Mouse (Mus musculus): ENCODE results near the gene Htra1. TPM values are rescaled to one million over a fixed set of nuclear protein-coding genes. Genes with fewer than 3 reads are reported as not detected.
A peak's percentile ranks its signal among the peaks of the same experiment; 100 is the strongest.

Htra1 gene
- 6.7 and 8.3 TPM in 2 replicates for polyA plus RNA-seq (2014; fragmentation: Nextera tagmentation; extraction: Ambion mirVana)

DNA sequence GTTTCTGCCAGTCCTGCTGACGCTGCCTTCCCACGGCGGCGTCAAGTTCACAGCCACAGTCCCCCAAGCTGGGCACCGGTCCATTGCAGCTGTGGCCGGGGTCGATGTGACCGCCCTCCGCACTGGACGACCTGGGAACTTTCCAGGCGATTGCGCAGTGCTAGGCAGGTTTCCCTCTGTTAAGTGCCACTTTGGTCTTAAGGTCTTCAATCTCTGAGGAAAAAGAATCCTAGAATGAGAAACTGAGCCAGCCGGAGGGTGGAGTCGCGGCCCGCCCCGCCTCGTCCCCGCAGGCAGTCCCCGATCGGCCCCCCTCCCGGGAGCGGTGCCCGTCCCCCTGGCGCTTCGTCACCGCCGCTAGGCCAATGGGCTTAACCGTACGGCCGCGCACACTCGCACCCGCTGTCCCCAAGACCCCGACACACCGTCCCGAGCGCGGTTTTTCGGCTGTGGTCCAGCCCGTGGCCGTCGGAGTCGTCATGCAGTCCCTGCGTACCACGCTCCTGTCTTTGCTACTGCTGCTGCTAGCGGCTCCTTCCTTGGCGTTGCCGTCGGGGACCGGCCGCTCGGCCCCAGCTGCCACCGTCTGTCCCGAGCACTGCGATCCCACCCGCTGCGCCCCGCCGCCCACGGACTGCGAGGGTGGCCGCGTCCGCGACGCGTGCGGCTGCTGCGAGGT lies at the start of gene Htra1:
TSS of gene Htra1 (plus strand) at position 319 of the 679 bp plus-strand sequence.
- H3K9ac ChIP-seq (replicated peaks; ENCODE audit: low read length): peak within 1 kb of the TSS; percentile 34; the same call in 1 of the 2 replicates
- peaks cover 40% of the 10 kb centered on the region for H3K27me3 ChIP-seq (ENCODE audit: control insufficient read depth, insufficient read depth, low read length)

DNA sequence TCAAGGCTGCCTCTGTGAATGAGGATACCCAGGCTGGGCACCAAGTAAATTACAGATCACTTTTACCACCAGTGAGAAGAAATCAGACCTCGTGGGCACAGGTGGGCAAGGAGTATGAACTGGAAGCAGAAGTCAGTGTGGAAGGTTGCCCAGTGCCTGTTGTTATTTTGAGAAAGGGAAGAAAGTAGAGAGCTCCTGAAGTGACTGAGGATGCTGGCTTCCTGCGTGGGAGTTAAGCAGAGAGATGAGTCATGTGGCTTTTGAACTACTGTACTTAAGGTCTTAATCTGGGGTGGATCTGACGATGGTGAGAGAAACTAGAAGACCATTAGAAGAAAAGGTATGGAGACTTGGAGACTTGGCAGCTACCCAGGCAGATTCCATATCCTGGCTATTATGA lies 49.7 kb upstream of the Htra1 start:
- Histone ChIP-seq H3K9ac (replicated peaks; ENCODE audit: low read length) (no peak overlapping the region), H3K4me2 (ENCODE audit: low read depth, low read length) (no peak overlapping the region), H3K9me3 (replicated peaks; ENCODE audit: control insufficient read depth, low read length) (no peaks in the 10 kb centered on the region), H3K27ac (replicated peaks; ENCODE audit: low read depth, low read length) (no peak overlapping the region), H3K4me1 (ENCODE audit: control insufficient read depth, insufficient read depth, low read length) (no peaks in the 10 kb centered on the region), H3K27me3 (ENCODE audit: control insufficient read depth, insufficient read depth, low read length) (no peaks in the 10 kb centered on the region), H3K36me3 (replicated peaks; ENCODE audit: control insufficient read depth, insufficient read depth, low read depth, low read length) (no peaks in the 10 kb centered on the region), H3K4me3 (ENCODE audit: low read depth, low read length) (no peak overlapping the region)
- no peak for DNase-seq (ENCODE audit: low spot score)
- ATAC-seq (replicated peaks; ENCODE audit: insufficient number of reproducible peaks, low FRiP score, low TSS enrichment, low read depth): no peak
- 90% methylated on average over 3 of the region's 3 CpGs for whole genome bisulfite sequencing

More for the DNA sequence above, at the start of gene Htra1:
- Histone ChIP-seq H3K4me3 (ENCODE audit: low read depth, low read length) (peak within 1 kb of the TSS; percentile 48), H3K9me3 (replicated peaks; ENCODE audit: control insufficient read depth, low read length) (no peaks in the 10 kb centered on the region), H3K4me1 (ENCODE audit: control insufficient read depth, insufficient read depth, low read length) (peaks cover 5% of the 10 kb centered on the region), H3K4me2 (ENCODE audit: low read depth, low read length) (peak within 1 kb of the TSS; percentile 59), H3K36me3 (replicated peaks; ENCODE audit: control insufficient read depth, insufficient read depth, low read depth, low read length) (no peaks in the 10 kb centered on the region), H3K27ac (replicated peaks; ENCODE audit: low read depth, low read length) (no peak within 1 kb of the TSS)
- DNase-seq (ENCODE audit: low spot score) (peak; percentile 56), ATAC-seq (replicated peaks; ENCODE audit: insufficient number of reproducible peaks, low FRiP score, low TSS enrichment, low read depth) (peak; percentile 69)
- WGBS: under 1% methylated on average over 70 of the region's 70 CpGs

DNA sequence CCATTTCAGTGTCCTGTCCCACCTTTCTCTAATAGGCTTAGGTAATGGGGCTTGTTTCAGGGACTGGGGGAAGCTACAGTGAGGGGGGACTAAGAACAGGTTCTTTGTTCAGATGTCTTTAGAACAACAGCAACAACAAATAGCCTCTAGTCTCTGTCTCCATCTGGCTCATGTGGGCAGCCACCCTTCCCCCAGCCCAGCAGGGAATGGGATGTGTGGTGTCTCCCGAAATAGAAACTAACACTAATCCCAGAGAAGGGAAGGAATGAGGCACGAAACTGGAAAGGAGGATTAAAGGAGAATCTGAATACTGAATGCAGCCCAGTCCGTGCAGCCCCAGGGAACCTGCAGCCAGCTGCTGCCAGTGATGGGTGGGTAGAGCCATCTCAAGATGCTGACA lies 48.0 kb upstream of the Htra1 start:
- no peak overlapping the region for H3K9ac ChIP-seq (replicated peaks; ENCODE audit: low read length)
- ATAC-seq (replicated peaks; ENCODE audit: insufficient number of reproducible peaks, low FRiP score, low TSS enrichment, low read depth): no peak
- H3K27ac ChIP-seq (replicated peaks; ENCODE audit: low read depth, low read length): no peak overlapping the region
- 11% methylated on average over 3 of the region's 3 CpGs for WGBS
- H3K27me3 ChIP-seq (ENCODE audit: control insufficient read depth, insufficient read depth, low read length): no peaks in the 10 kb centered on the region
- no peaks in the 10 kb centered on the region for H3K36me3 ChIP-seq (replicated peaks; ENCODE audit: control insufficient read depth, insufficient read depth, low read depth, low read length)
- DNase-seq (ENCODE audit: low spot score): no peak
- no peaks in the 10 kb centered on the region for H3K9me3 ChIP-seq (replicated peaks; ENCODE audit: control insufficient read depth, low read length)
- no peak overlapping the region for H3K4me2 ChIP-seq (ENCODE audit: low read depth, low read length)
- H3K4me3 ChIP-seq (ENCODE audit: low read depth, low read length): no peak overlapping the region
- no peaks in the 10 kb centered on the region for H3K4me1 ChIP-seq (ENCODE audit: control insufficient read depth, insufficient read depth, low read length)

DNA sequence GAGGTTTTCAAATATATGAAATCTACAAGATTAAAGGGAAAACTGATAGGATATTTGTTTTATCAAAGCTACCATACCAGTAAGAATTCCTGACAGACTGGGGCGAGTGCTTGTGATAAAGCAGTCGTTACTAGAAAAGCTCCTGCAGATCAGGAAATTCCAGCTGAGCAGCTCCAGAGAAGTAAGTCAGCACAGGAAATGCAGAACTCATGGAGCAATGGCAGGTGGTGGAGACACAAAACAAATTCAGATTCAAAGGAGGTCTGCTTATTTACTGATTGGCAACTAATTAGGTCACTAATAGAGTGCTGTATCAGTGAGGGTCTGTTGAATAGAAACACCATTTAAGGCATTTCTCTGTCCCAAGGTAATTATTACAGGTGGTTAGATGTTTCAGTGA lies 45.0 kb upstream of the Htra1 start:
- WGBS: 30% methylated on average over 2 of the region's 2 CpGs
- DNase-seq (ENCODE audit: low spot score): no peak
- H3K36me3 ChIP-seq (replicated peaks; ENCODE audit: control insufficient read depth, insufficient read depth, low read depth, low read length): no peaks in the 10 kb centered on the region
- no peak overlapping the region for H3K27ac ChIP-seq (replicated peaks; ENCODE audit: low read depth, low read length)
- no peak for ATAC-seq (replicated peaks; ENCODE audit: insufficient number of reproducible peaks, low FRiP score, low TSS enrichment, low read depth)
- no peak overlapping the region for H3K4me2 ChIP-seq (ENCODE audit: low read depth, low read length)
- no peaks in the 10 kb centered on the region for H3K9me3 ChIP-seq (replicated peaks; ENCODE audit: control insufficient read depth, low read length)
- H3K9ac ChIP-seq (replicated peaks; ENCODE audit: low read length): no peak overlapping the region
- H3K4me1 ChIP-seq (ENCODE audit: control insufficient read depth, insufficient read depth, low read length): no peaks in the 10 kb centered on the region
- H3K4me3 ChIP-seq (ENCODE audit: low read depth, low read length): no peak overlapping the region
- no peaks in the 10 kb centered on the region for H3K27me3 ChIP-seq (ENCODE audit: control insufficient read depth, insufficient read depth, low read length)

DNA sequence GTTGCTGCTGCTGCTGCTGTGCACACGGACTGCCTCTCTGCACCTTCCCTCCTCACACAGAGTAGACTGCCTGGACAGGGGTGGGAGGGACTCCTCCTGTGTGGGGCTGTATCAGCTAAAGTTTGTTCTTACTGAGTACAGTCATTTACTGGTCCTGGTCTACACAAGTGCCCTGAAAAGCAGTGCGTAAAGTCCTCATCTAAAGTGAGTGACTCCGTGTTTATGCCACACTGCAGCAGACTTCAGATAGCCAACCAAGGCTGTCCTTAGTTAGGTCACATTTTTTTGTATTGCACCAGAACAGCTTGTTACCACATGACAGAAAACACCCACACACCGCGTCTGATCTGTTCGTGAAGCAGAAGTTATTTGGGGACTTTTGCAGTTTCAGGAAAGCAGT lies 42.9 kb upstream of the Htra1 start:
- H3K27ac ChIP-seq (replicated peaks; ENCODE audit: low read depth, low read length): no peak overlapping the region
- no peaks in the 10 kb centered on the region for H3K9me3 ChIP-seq (replicated peaks; ENCODE audit: control insufficient read depth, low read length)
- DNase-seq (ENCODE audit: low spot score) (no peak), ATAC-seq (replicated peaks; ENCODE audit: insufficient number of reproducible peaks, low FRiP score, low TSS enrichment, low read depth) (no peak)
- no peaks in the 10 kb centered on the region for H3K4me1 ChIP-seq (ENCODE audit: control insufficient read depth, insufficient read depth, low read length)
- H3K36me3 ChIP-seq (replicated peaks; ENCODE audit: control insufficient read depth, insufficient read depth, low read depth, low read length): no peaks in the 10 kb centered on the region
- no peaks in the 10 kb centered on the region for H3K27me3 ChIP-seq (ENCODE audit: control insufficient read depth, insufficient read depth, low read length)
- no peak overlapping the region for H3K4me3 ChIP-seq (ENCODE audit: low read depth, low read length)
- H3K4me2 ChIP-seq (ENCODE audit: low read depth, low read length): no peak overlapping the region
- 76% methylated on average over 6 of the region's 6 CpGs for WGBS
- H3K9ac ChIP-seq (replicated peaks; ENCODE audit: low read length): no peak overlapping the region

DNA sequence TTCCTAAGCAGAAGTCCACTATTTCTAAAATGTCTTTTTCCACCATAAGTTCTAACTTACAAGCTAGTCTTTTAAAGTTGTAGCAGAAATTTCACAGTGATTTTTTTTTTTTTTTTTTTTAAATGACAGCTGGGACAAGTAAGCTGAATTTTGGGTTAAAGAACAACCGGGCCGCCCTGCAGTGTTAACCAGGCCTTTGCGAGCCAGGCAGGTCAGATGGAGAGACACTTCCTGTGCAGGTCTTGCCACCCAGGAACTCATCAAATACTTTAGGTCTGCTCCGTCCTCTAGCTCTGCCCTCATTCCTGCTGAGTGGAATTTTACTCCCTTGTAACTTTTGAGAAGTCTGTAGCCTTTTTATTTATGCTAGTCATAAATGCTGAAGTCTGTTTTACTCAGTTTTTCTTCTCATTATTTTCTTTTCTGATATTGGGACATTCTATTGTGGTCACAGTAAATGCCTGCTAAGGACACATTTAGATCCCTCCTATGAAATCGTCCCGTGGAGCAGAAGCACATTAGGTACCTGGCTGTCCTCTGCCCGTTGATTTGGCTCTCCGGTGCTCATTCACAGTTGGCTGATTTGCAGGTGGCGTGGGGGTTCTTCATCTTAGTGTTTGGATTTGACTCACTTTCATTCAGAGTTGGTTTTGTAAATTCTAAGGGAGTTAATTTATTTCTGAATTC lies 40.8 kb upstream of the Htra1 start:
- ATAC-seq (replicated peaks; ENCODE audit: insufficient number of reproducible peaks, low FRiP score, low TSS enrichment, low read depth) (no peak), DNase-seq (ENCODE audit: low spot score) (no peak)
- no peak overlapping the region for H3K9ac ChIP-seq (replicated peaks; ENCODE audit: low read length)
- no peaks in the 10 kb centered on the region for H3K9me3 ChIP-seq (replicated peaks; ENCODE audit: control insufficient read depth, low read length)
- no peak overlapping the region for H3K27ac ChIP-seq (replicated peaks; ENCODE audit: low read depth, low read length)
- 77% methylated on average over 9 of the region's 9 CpGs for WGBS
- H3K4me3 ChIP-seq (ENCODE audit: low read depth, low read length): no peak overlapping the region
- no peaks in the 10 kb centered on the region for H3K4me1 ChIP-seq (ENCODE audit: control insufficient read depth, insufficient read depth, low read length)
- no peak overlapping the region for H3K4me2 ChIP-seq (ENCODE audit: low read depth, low read length)
- no peaks in the 10 kb centered on the region for H3K27me3 ChIP-seq (ENCODE audit: control insufficient read depth, insufficient read depth, low read length)
- H3K36me3 ChIP-seq (replicated peaks; ENCODE audit: control insufficient read depth, insufficient read depth, low read depth, low read length): no peaks in the 10 kb centered on the region

DNA sequence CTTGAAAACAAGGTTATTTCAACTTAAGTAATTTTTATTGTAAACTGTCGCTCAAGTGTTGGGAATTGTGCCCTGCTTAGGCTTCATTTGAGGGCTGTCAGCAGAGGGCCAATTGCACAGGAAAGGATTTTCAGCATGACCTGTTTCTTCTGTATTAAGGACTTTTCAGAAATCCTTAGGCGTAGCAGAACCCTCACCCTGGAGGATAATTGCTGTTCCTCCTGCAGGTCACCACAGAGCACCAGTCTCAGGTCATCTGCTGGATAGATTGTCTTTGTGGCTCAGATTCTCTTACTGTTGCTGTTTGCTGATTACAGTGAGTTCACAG lies 40.3 kb upstream of the Htra1 start:
- no peak overlapping the region for H3K4me2 ChIP-seq (ENCODE audit: low read depth, low read length)
- H3K27me3 ChIP-seq (ENCODE audit: control insufficient read depth, insufficient read depth, low read length): no peaks in the 10 kb centered on the region
- ATAC-seq (replicated peaks; ENCODE audit: insufficient number of reproducible peaks, low FRiP score, low TSS enrichment, low read depth): no peak
- H3K4me3 ChIP-seq (ENCODE audit: low read depth, low read length): no peak overlapping the region
- no peaks in the 10 kb centered on the region for H3K4me1 ChIP-seq (ENCODE audit: control insufficient read depth, insufficient read depth, low read length)
- no peaks in the 10 kb centered on the region for H3K36me3 ChIP-seq (replicated peaks; ENCODE audit: control insufficient read depth, insufficient read depth, low read depth, low read length)
- H3K27ac ChIP-seq (replicated peaks; ENCODE audit: low read depth, low read length): no peak overlapping the region
- WGBS: 79% methylated on average over 2 of the region's 2 CpGs
- H3K9me3 ChIP-seq (replicated peaks; ENCODE audit: control insufficient read depth, low read length): no peaks in the 10 kb centered on the region
- no peak overlapping the region for H3K9ac ChIP-seq (replicated peaks; ENCODE audit: low read length)
- DNase-seq (ENCODE audit: low spot score): no peak

DNA sequence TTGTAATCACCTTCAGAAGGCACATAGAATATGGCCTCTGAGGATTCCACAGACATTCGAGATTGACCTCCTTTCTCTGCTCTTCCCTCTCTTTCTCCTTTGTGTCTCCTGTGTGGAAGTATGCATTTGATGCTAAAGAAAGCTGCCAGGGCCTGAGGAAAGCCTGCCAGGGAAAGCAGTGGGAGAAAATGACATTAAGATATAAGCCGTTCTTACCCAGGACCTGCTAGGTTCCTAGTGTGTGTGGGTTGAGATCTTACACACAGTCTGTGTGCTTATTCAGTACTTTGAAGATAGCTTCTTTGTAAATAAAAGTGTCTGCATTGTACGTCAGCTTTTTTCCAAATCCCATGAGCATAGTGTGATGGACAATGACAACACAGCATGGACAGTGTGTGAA lies 39.8 kb upstream of the Htra1 start:
- H3K4me2 ChIP-seq (ENCODE audit: low read depth, low read length): no peak overlapping the region
- no peak overlapping the region for H3K9ac ChIP-seq (replicated peaks; ENCODE audit: low read length)
- no peaks in the 10 kb centered on the region for H3K36me3 ChIP-seq (replicated peaks; ENCODE audit: control insufficient read depth, insufficient read depth, low read depth, low read length)
- H3K27ac ChIP-seq (replicated peaks; ENCODE audit: low read depth, low read length): no peak overlapping the region
- no peaks in the 10 kb centered on the region for H3K27me3 ChIP-seq (ENCODE audit: control insufficient read depth, insufficient read depth, low read length)
- no peaks in the 10 kb centered on the region for H3K9me3 ChIP-seq (replicated peaks; ENCODE audit: control insufficient read depth, low read length)
- WGBS: 78% methylated on average over 3 of the region's 3 CpGs
- ATAC-seq (replicated peaks; ENCODE audit: insufficient number of reproducible peaks, low FRiP score, low TSS enrichment, low read depth) (no peak), DNase-seq (ENCODE audit: low spot score) (no peak)
- no peaks in the 10 kb centered on the region for H3K4me1 ChIP-seq (ENCODE audit: control insufficient read depth, insufficient read depth, low read length)
- no peak overlapping the region for H3K4me3 ChIP-seq (ENCODE audit: low read depth, low read length)
